8 mouse cellular contexts compared by ENCODE assay signal in the genomic region with DNA sequence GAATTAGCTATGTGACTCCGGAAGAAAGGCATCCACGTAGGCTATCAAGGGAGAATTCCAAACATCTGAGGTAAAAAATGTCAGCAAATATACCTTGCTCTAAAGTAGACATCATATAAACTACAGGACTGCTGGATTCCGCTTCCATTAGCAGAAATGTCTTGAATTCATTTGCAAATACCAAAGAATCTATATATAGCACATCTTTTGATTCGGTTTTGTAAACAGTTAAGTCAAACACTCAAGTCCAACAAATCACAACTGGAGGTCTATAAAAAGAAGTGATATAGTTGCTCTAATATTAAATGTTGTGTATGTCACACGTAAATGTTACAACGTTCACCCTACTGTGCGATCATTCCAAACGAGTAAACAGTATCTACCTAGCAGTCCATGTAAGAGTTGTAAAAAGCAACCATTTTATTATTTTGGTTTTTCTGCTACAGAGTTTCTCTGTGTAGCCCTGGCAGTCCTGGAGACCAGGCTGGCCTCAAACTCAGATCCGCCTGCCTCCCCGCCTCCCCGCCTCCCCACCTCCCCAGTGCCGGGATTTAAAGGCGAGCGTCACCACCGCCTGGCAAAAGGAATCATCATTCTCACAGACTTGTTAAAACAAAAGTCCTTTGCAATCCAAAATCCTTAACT. TPM values are rescaled to one million over a fixed set of nuclear protein-coding genes. Genes with fewer than 3 reads are reported as not detected.
DNase-seq lines count a peak whose midpoint lies in the region; ATAC-seq and TF ChIP-seq lines count a peak whose summit lies in the region.

No protein-coding gene starts in this region.

- H3K9me3 ChIP-seq in heart, embryonic 14.5 days (ENCODE audit: control insufficient read depth, low read length), result no peaks in the 10 kb centered on the region
- no peaks in the 10 kb centered on the region for H3K9me3 ChIP-seq in E14TG2a.4 (ENCODE audit: low read length)
- H3K9me3 ChIP-seq in forebrain, embryonic 16.5 days (ENCODE audit: control insufficient read depth, low read length), result no peaks in the 10 kb centered on the region

- peaks cover 53% of the 10 kb centered on the region for H3K36me3 ChIP-seq in heart, embryonic 14.5 days (ENCODE audit: control insufficient read depth, insufficient read depth, low read length)
- peaks cover 55% of the 10 kb centered on the region for H3K36me3 ChIP-seq in E14TG2a.4 (ENCODE audit: insufficient read depth, low read length)
- no peaks in the 10 kb centered on the region for H3K36me3 ChIP-seq in forebrain, embryonic 16.5 days (ENCODE audit: control insufficient read depth, insufficient read depth)
- H3K36me3 ChIP-seq in macrophage (ENCODE audit: inconsistent target), result no peaks in the 10 kb centered on the region

- H3K4me2 ChIP-seq in heart, embryonic 14.5 days (ENCODE audit: low read length), result peak overlapping the region; percentile 71
- peak overlapping the region; percentile 64 for H3K4me2 ChIP-seq in forebrain, embryonic 16.5 days (ENCODE audit: low read length)

- peak overlapping the region; percentile 86 to 89 for H3K27ac ChIP-seq in heart, embryonic 14.5 days (replicated peaks in 1 of 2; ENCODE audit: control insufficient read depth in 1 of 2, insufficient read depth in 1 of 2, low read depth in 2 of 2, low read length in 2 of 2)
- peak overlapping the region; percentile 92 for H3K27ac ChIP-seq in forebrain, embryonic 16.5 days (ENCODE audit: low read length)
- H3K27ac ChIP-seq in macrophage, result peak overlapping the region; percentile 65

- H3K9ac ChIP-seq in heart, embryonic 14.5 days (ENCODE audit: low read length), result peak overlapping the region; percentile 92
- H3K9ac ChIP-seq in forebrain, embryonic 16.5 days (replicated peaks; ENCODE audit: low read depth, low read length), result peak overlapping the region; percentile 87

- no peaks in the 10 kb centered on the region for H3K27me3 ChIP-seq in heart, embryonic 14.5 days (ENCODE audit: control insufficient read depth, insufficient read depth, low read length)
- H3K27me3 ChIP-seq in E14TG2a.4 (ENCODE audit: insufficient read depth, low read length), result peaks cover 4% of the 10 kb centered on the region; the same call in 1 of the 2 replicates
- H3K27me3 ChIP-seq in forebrain, embryonic 16.5 days (replicated peaks; ENCODE audit: control insufficient read depth, insufficient read depth, low read length), result no peaks in the 10 kb centered on the region

- H3K4me1 ChIP-seq in heart, embryonic 14.5 days (ENCODE audit: control insufficient read depth in 2 of 2, insufficient read depth in 2 of 2, low read length in 2 of 2), result peaks cover 0 to 42% of the 10 kb centered on the region in 2 experiments; a peak in 3 of 4 replicates
- H3K4me1 ChIP-seq in E14TG2a.4 (replicated peaks; ENCODE audit: low read depth, low read length), result peaks cover 49% of the 10 kb centered on the region
- H3K4me1 ChIP-seq in forebrain, embryonic 16.5 days (replicated peaks; ENCODE audit: control insufficient read depth, insufficient read depth, low read length), result peaks cover 50% of the 10 kb centered on the region

- H3K4me3 ChIP-seq in heart, embryonic 14.5 days (ENCODE audit: control insufficient read depth in 1 of 2, insufficient read depth in 1 of 2, low read depth in 1 of 2, low read length in 2 of 2), result peak overlapping the region; percentile 73 to 95
- peak overlapping the region; percentile 94 for H3K4me3 ChIP-seq in E14TG2a.4 (replicated peaks; ENCODE audit: low read length)
- H3K4me3 ChIP-seq in forebrain, embryonic 16.5 days (replicated peaks; ENCODE audit: low read length), result peak overlapping the region; percentile 82
- peak overlapping the region; percentile 96 for H3K4me3 ChIP-seq in macrophage (ENCODE audit: inconsistent target)

- no peak for ATAC-seq in heart, embryonic 14.5 days (ENCODE audit: insufficient number of reproducible peaks, insufficient read depth, low FRiP score, low read depth)
- peak; percentile 26 for ATAC-seq in forebrain, embryonic 16.5 days

- peaks cover 72% of the 10 kb centered on the region for H3K79me2 ChIP-seq in macrophage (ENCODE audit: inconsistent target)

- TF ChIP-seq CTCF in E14TG2a.4 (conservative IDR thresholded peaks at IDR 0.05; ENCODE audit: low read length), result no peak

- 5% methylated on average over 15 of the region's 15 CpGs for WGBS in heart, embryonic 14.5 days
- 13% methylated on average over 15 of the region's 15 CpGs for WGBS in forebrain, embryonic 16.5 days
- WGBS in macrophage (ENCODE audit: missing documents), result 17% methylated on average over 15 of the region's 15 CpGs

- DNase-seq in heart, adult 18-20 months, result no peak
- no peak for DNase-seq in frontal cortex, postnatal 25 days (ENCODE audit: low spot score in 2 of 2)
- DNase-seq in right cerebral cortex, postnatal 25 days, result no peak
- DNase-seq in embryo, embryonic 11 days, result no peak

RNA-seq across cellular contexts. Expression of a gene that starts 0.6 kb away (rescaled TPM):
- 216 and 225 TPM in 2 replicates for polyA plus RNA-seq in heart, embryonic 14.5 days (2014; fragmentation: Nextera tagmentation; extraction: Ambion mirVana)
- 100 to 1,000 TPM; 108 to 122 TPM for total RNA-seq in heart, adult 18-20 months (2021)
- 175 and 187 TPM in 2 replicates for polyA plus RNA-seq in forebrain, embryonic 16.5 days (2015; fragmentation: Nextera tagmentation; extraction: Ambion mirVana)
- total RNA-seq in macrophage (2018; cell fraction: chromatin; rRNA removed), result 10 to 100 TPM in 24 of 26 experiments, 1 to 10 TPM in 2; 9.8 to 58.5 (median 26.2) TPM
- total RNA-seq in macrophage (2018; cell fraction: cytosol; rRNA removed), result 100 to 1,000 TPM in 2 of 26 experiments, 10 to 100 TPM in 24; 49.8 to 116 (median 73.2) TPM
- total RNA-seq in macrophage (2018; cell fraction: nucleus; rRNA removed), result 10 to 100 TPM; 11.2 to 51.2 (median 21.9) TPM
- polyA plus RNA-seq in macrophage (2018), result 58.9 to 120 TPM (median 68.1 TPM) in 3 replicates

RNA-seq across cellular contexts. Expression of a gene that starts 5.1 kb away (rescaled TPM):
- 21.7 and 25.4 TPM in 2 replicates for polyA plus RNA-seq in heart, embryonic 14.5 days (2014; fragmentation: Nextera tagmentation; extraction: Ambion mirVana)
- total RNA-seq in heart, adult 18-20 months (2021), result 10 to 100 TPM; 28.5 to 36.0 TPM
- polyA plus RNA-seq in forebrain, embryonic 16.5 days (2015; fragmentation: Nextera tagmentation; extraction: Ambion mirVana), result 44.4 and 55.9 TPM in 2 replicates
- total RNA-seq in macrophage (2018; cell fraction: chromatin; rRNA removed), result 100 to 1,000 TPM; 322 to 740 (median 494) TPM
- 10 to 100 TPM; 30.5 to 65.8 (median 44.9) TPM for total RNA-seq in macrophage (2018; cell fraction: cytosol; rRNA removed)
- 100 to 1,000 TPM; 207 to 425 (median 288) TPM for total RNA-seq in macrophage (2018; cell fraction: nucleus; rRNA removed)
- 38.2 to 53.2 TPM (median 47.0 TPM) in 3 replicates for polyA plus RNA-seq in macrophage (2018)

RNA-seq across cellular contexts. Expression of a gene that starts 7.5 kb away (rescaled TPM):
- 16.5 and 17.8 TPM in 2 replicates for polyA plus RNA-seq in heart, embryonic 14.5 days (2014; fragmentation: Nextera tagmentation; extraction: Ambion mirVana)
- total RNA-seq in heart, adult 18-20 months (2021), result 1 to 10 TPM; 4.6 to 6.1 TPM
- 21.6 and 23.3 TPM in 2 replicates for polyA plus RNA-seq in forebrain, embryonic 16.5 days (2015; fragmentation: Nextera tagmentation; extraction: Ambion mirVana)
- 1 to 10 TPM in 25 of 26 experiments, under 1 TPM in 1; 1.00 to 9.2 (median 2.9) TPM for total RNA-seq in macrophage (2018; cell fraction: chromatin; rRNA removed)
- total RNA-seq in macrophage (2018; cell fraction: cytosol; rRNA removed), result 10 to 100 TPM in 6 of 26 experiments, 1 to 10 TPM in 20; 4.8 to 14.4 (median 8.4) TPM
- 10 to 100 TPM in 13 of 26 experiments, 1 to 10 TPM in 13; 4.7 to 21.4 (median 10.0) TPM for total RNA-seq in macrophage (2018; cell fraction: nucleus; rRNA removed)
- 6.3 to 12.2 TPM (median 8.0 TPM) in 3 replicates for polyA plus RNA-seq in macrophage (2018)

RNA-seq across cellular contexts. Expression of a gene that starts 28.1 kb away (rescaled TPM):
- polyA plus RNA-seq in heart, embryonic 14.5 days (2014; fragmentation: Nextera tagmentation; extraction: Ambion mirVana), result 69.2 and 75.7 TPM in 2 replicates
- total RNA-seq in heart, adult 18-20 months (2021), result 10 to 100 TPM; 95.8 to 97.9 TPM
- 96.8 and 101 TPM in 2 replicates for polyA plus RNA-seq in forebrain, embryonic 16.5 days (2015; fragmentation: Nextera tagmentation; extraction: Ambion mirVana)
- 100 to 1,000 TPM; 142 to 235 (median 175) TPM for total RNA-seq in macrophage (2018; cell fraction: chromatin; rRNA removed)
- 10 to 100 TPM; 51.1 to 71.1 (median 61.4) TPM for total RNA-seq in macrophage (2018; cell fraction: cytosol; rRNA removed)
- total RNA-seq in macrophage (2018; cell fraction: nucleus; rRNA removed), result 100 to 1,000 TPM in 10 of 26 experiments, 10 to 100 TPM in 16; 76.3 to 122 (median 96.9) TPM
- polyA plus RNA-seq in macrophage (2018), result 43.0 to 56.3 TPM (median 51.3 TPM) in 3 replicates

RNA-seq across cellular contexts. Expression of a gene that starts 32.1 kb away (rescaled TPM):
- polyA plus RNA-seq in heart, embryonic 14.5 days (2014; fragmentation: Nextera tagmentation; extraction: Ambion mirVana), result 16.8 and 20.9 TPM in 2 replicates
- total RNA-seq in heart, adult 18-20 months (2021), result 1 to 10 TPM; 6.4 to 8.3 TPM
- 15.7 and 16.7 TPM in 2 replicates for polyA plus RNA-seq in forebrain, embryonic 16.5 days (2015; fragmentation: Nextera tagmentation; extraction: Ambion mirVana)
- 100 to 1,000 TPM in 21 of 26 experiments, 10 to 100 TPM in 5; 68.3 to 330 (median 160) TPM for total RNA-seq in macrophage (2018; cell fraction: chromatin; rRNA removed)
- total RNA-seq in macrophage (2018; cell fraction: cytosol; rRNA removed), result 10 to 100 TPM; 24.5 to 83.9 (median 48.9) TPM
- total RNA-seq in macrophage (2018; cell fraction: nucleus; rRNA removed), result 100 to 1,000 TPM in 21 of 26 experiments, 10 to 100 TPM in 5; 69.3 to 295 (median 131) TPM
- 30.3 to 67.9 TPM (median 35.8 TPM) in 3 replicates for polyA plus RNA-seq in macrophage (2018)
